Mouse (Mus musculus) myocyte (in vitro differentiated cells): Measurements from ENCODE around the gene Smim24.
A peak's percentile ranks its signal among the peaks of the same experiment; 100 is the strongest.

Source experiments
- CEBPB ChIP-seq: IDR thresholded peaks from 2 replicates; pipeline ENCODE4 v1.6.1; 2011; ENCODE audit warnings: mild to moderate bottlenecking, moderate library complexity; ENCODE audit not compliant: poor library complexity, insufficient read depth, severe bottlenecking
- E2F4 ChIP-seq: IDR thresholded peaks from one replicate; pipeline ENCODE4 v1.6.1; 2011; ENCODE audit warnings: mild to moderate bottlenecking, control low read depth, moderate library complexity; ENCODE audit not compliant: insufficient read depth
- MAX ChIP-seq: IDR thresholded peaks from one replicate; pipeline ENCODE4 v1.6.1; 2011; ENCODE audit warnings: low read depth, mild to moderate bottlenecking, control low read depth
- MYOD1 ChIP-seq, 3 experiments: IDR thresholded peaks; one replicate each; pipeline ENCODE4 v1.6.1; 2011; ENCODE audit warnings: control low read depth in 2 of 3, low read depth in 2 of 3, mild to moderate bottlenecking in 2 of 3, moderate library complexity in 1 of 3; ENCODE audit not compliant: insufficient read length in 2 of 3, control insufficient read depth in 1 of 3
- POLR2A ChIP-seq: IDR thresholded peaks from one replicate; pipeline ENCODE4 v1.6.1; 2011; ENCODE audit warnings: low read depth, mild to moderate bottlenecking, control low read depth, moderate library complexity; ENCODE audit not compliant: insufficient read length
- POLR2AphosphoS2 ChIP-seq: IDR thresholded peaks from one replicate; pipeline ENCODE4 v1.6.1; 2011; ENCODE audit warnings: low read depth, control low read depth; ENCODE audit not compliant: insufficient read length
- SRF ChIP-seq: IDR thresholded peaks from one replicate; pipeline ENCODE4 v1.6.1; 2011; ENCODE audit warnings: low read depth; ENCODE audit not compliant: control insufficient read depth, insufficient read length
- TCF12 ChIP-seq: IDR thresholded peaks from one replicate; pipeline ENCODE4 v1.6.1; 2011; ENCODE audit warnings: mild to moderate bottlenecking, control low read depth; ENCODE audit not compliant: poor library complexity, insufficient read depth, severe bottlenecking
- TCF3 ChIP-seq: IDR thresholded peaks from one replicate; pipeline ENCODE4 v1.6.1; 2011; ENCODE audit warnings: low read depth, control low read depth; ENCODE audit not compliant: insufficient read length

DNA sequence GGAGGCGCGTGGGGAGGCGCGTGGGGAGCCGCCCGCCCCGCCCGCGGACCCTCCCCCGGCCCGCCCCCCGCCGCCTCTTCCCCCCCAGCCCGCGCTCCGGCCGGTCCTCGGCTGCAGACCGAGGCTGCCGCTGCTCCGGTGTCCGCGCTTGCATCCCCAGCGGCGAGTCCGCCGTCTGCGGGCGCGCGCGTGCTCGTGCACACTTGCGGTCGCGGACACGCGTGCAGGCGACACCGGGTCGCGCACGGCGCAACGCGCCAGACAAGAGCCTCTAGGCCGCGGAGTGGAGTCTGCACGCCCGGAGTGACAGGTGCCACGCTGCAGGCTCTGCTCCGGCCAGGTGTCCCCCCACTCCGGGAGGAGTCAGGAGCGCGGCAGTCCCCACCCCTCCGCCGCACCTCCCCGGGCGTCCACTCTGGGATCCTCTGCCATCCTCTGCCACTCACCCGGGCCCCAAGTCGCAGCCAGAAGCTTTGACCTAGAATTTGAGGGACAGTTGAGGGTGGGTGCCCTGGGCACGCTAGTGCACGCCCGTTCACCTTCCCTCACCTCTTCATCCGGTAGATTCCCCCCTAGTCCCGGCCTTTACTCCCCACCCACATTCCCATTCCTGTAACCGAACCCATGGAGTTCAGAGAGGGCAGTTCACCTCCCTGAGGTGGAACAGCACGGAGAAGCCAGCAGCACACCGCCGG, 38.1 kb downstream of the Smim24 start:
- TF ChIP-seq MYOD1 (IDR thresholded peaks at IDR 0.05; ENCODE audit: control insufficient read depth in 1 of 3, insufficient read length in 2 of 3, low read depth in 2 of 3) (peak in 2 of 3 experiments; percentile 62 to 67), POLR2A (peak; percentile 61), MAX (no peak), E2F4 (no peak), TCF12 (no peak), POLR2AphosphoS2 (peak; percentile 69), CEBPB (no peak), TCF3 (peak; percentile 22), SRF (no peak)
